Mouse (Mus musculus) adrenal gland, adult 8-10 months (tissue): ENCODE data around the gene Olfr56. TPM values are rescaled to one million over a fixed set of nuclear protein-coding genes. Genes with fewer than 3 reads are reported as not detected.
A peak's percentile ranks its signal among the peaks of the same experiment; 100 is the strongest.
"Not testable (repeated sequence)": the region's sequence is repeated elsewhere in the genome, so short reads cannot be mapped to it uniquely, and the experiment has no call there.

Source experiments
- DNase-seq: peaks from one replicate; pipeline ENCODE4 v3.0.0; 2022
- total RNA-seq, 4 experiments: library from RNA; stranded (reverse); gene quantifications; 2 replicates each; pipeline ENCODE4 v1.2.4; 2022

Gene Olfr56
- total RNA-seq, result under 1 TPM in 3 of 4 experiments, not detected in 1; 0.11 to 0.14 (median 0.12) TPM

- not testable (repeated sequence) for DNase-seq
Measured at GRCm38 (mm10) chr11:48978240-48978939, at the start of gene Olfr56. TSS of gene Olfr56 (plus strand) at chr11:48978889.

GRCm38 (mm10) chr11:48933422-48933821 lies 45.3 kb upstream of the Olfr56 start:
- not testable (repeated sequence) for DNase-seq

GRCm38 (mm10) chr11:48933923-48934322 lies 44.8 kb upstream of the Olfr56 start:
- not testable (repeated sequence) for DNase-seq

- not testable (repeated sequence) for DNase-seq
Measured at GRCm38 (mm10) chr11:48935291-48935690, 43.4 kb upstream of the Olfr56 start.

- DNase-seq, result not testable (repeated sequence)
Measured at GRCm38 (mm10) chr11:48939286-48939685, 39.4 kb upstream of the Olfr56 start.

GRCm38 (mm10) chr11:48946090-48946489 lies 32.6 kb upstream of the Olfr56 start, which contains the start of gene Psme2b:
TSS of gene Psme2b (minus strand) at chr11:48946190.
- DNase-seq, result not testable (repeated sequence)

- not testable (repeated sequence) for DNase-seq
Measured at GRCm38 (mm10) chr11:48974686-48975085, 4.0 kb upstream of the Olfr56 start.

GRCm38 (mm10) chr11:48979251-48979650 lies 562 bp downstream of the Olfr56 start, which contains the start of gene 9930111J21Rik1:
TSS of gene 9930111J21Rik1 (minus strand) at chr11:48979398.
- not testable (repeated sequence) for DNase-seq

GRCm38 (mm10) chr11:48980052-48980451 lies 1.4 kb downstream of the Olfr56 start:
- not testable (repeated sequence) for DNase-seq

GRCm38 (mm10) chr11:48982848-48983247 lies 4.2 kb downstream of the Olfr56 start:
- not testable (repeated sequence) for DNase-seq

- DNase-seq, result not testable (repeated sequence)
Measured at GRCm38 (mm10) chr11:48988219-48988618, 9.5 kb downstream of the Olfr56 start.

GRCm38 (mm10) chr11:48989981-48990380 lies 11.3 kb downstream of the Olfr56 start:
- DNase-seq, result not testable (repeated sequence)

GRCm38 (mm10) chr11:48991740-48992520 lies 13.2 kb downstream of the Olfr56 start, which contains the start of gene Gm12185:
TSS of gene Gm12185 (minus strand) at chr11:48992226.
- DNase-seq, result not testable (repeated sequence)

GRCm38 (mm10) chr11:48993296-48993695 lies 14.6 kb downstream of the Olfr56 start:
- peak; percentile 23 for DNase-seq

GRCm38 (mm10) chr11:48994018-48994417 lies 15.3 kb downstream of the Olfr56 start, which contains the start of gene Tgtp1:
TSS of gene Tgtp1 (minus strand) at chr11:48994172.
- DNase-seq, result not testable (repeated sequence)

GRCm38 (mm10) chr11:49000411-49000810 lies 21.7 kb downstream of the Olfr56 start:
- not testable (repeated sequence) for DNase-seq

- DNase-seq, result not testable (repeated sequence)
Measured at GRCm38 (mm10) chr11:49006317-49006716, 27.6 kb downstream of the Olfr56 start.

GRCm38 (mm10) chr11:49006785-49007184 lies 28.1 kb downstream of the Olfr56 start:
- not testable (repeated sequence) for DNase-seq

- DNase-seq, result not testable (repeated sequence)
Measured at GRCm38 (mm10) chr11:49012074-49012473, 33.4 kb downstream of the Olfr56 start.

- not testable (repeated sequence) for DNase-seq
Measured at GRCm38 (mm10) chr11:49050064-49050463, 71.4 kb downstream of the Olfr56 start.

- not testable (repeated sequence) for DNase-seq
Measured at GRCm38 (mm10) chr11:49051093-49051891, 72.6 kb downstream of the Olfr56 start, which contains the start of gene 9930111J21Rik2. TSS of gene 9930111J21Rik2 (minus strand) at chr11:49051242.

- DNase-seq, result not testable (repeated sequence)
Measured at GRCm38 (mm10) chr11:49051894-49052293, 73.2 kb downstream of the Olfr56 start.
